In genomic region chr4:115101682-115102081, GRCm38 (mm10) we compare ENCODE assay signal across 8 mouse cellular contexts. TPM values are rescaled to one million over a fixed set of nuclear protein-coding genes. Genes with fewer than 3 reads are reported as not detected.
DNase-seq lines count a peak whose midpoint lies in the region; ATAC-seq and TF ChIP-seq lines count a peak whose summit lies in the region.

No protein-coding gene starts in this region.

- H3K27me3 ChIP-seq in liver, adult 2 months (ENCODE audit: control insufficient read depth, insufficient read depth, low read length), result no peaks in the 10 kb centered on the region
- peaks cover 3% of the 10 kb centered on the region; the same call in 1 of the 2 replicates for H3K27me3 ChIP-seq in liver, embryonic 12.5 days (replicated peaks)
- peaks cover 3% of the 10 kb centered on the region for H3K27me3 ChIP-seq in forebrain, postnatal 0 days (ENCODE audit: insufficient read depth, low read length)
- H3K27me3 ChIP-seq in hindbrain, embryonic 16.5 days (replicated peaks; ENCODE audit: control insufficient read depth, insufficient read depth, low read length), result peaks cover 6% of the 10 kb centered on the region

- no peaks in the 10 kb centered on the region for H3K79me2 ChIP-seq in liver, adult 2 months (ENCODE audit: control insufficient read depth, insufficient read depth, low read length)

- no peaks in the 10 kb centered on the region for H3K4me1 ChIP-seq in liver, adult 2 months (ENCODE audit: control insufficient read depth, insufficient read depth, low read length)
- peaks cover 42% of the 10 kb centered on the region for H3K4me1 ChIP-seq in liver, embryonic 12.5 days
- no peaks in the 10 kb centered on the region for H3K4me1 ChIP-seq in forebrain, postnatal 0 days (ENCODE audit: insufficient read depth)
- H3K4me1 ChIP-seq in hindbrain, embryonic 16.5 days (ENCODE audit: control insufficient read depth, insufficient read depth, low read depth, low read length), result peaks cover 4% of the 10 kb centered on the region; the same call in 1 of the 2 replicates

- WGBS in liver, adult 2 months, result 51% methylated on average over 6 of the region's 6 CpGs
- 49% methylated on average over 6 of the region's 6 CpGs for WGBS in liver, embryonic 12.5 days (ENCODE audit: insufficient replicate concordance)
- WGBS in forebrain, postnatal 0 days, result 34% methylated on average over 6 of the region's 6 CpGs
- WGBS in hindbrain, embryonic 16.5 days, result 44% methylated on average over 6 of the region's 6 CpGs

- TF ChIP-seq POLR2A in liver, adult 2 months (IDR thresholded peaks at IDR 0.05; ENCODE audit: extremely low read depth, insufficient read depth, low read length), result no peak

- peak; percentile 91 for TF ChIP-seq CTCF in liver, adult 2 months (IDR thresholded peaks at IDR 0.05; ENCODE audit: low read depth, low read length)
- peak; percentile 96 for TF ChIP-seq CTCF in forebrain, postnatal 0 days (IDR thresholded peaks at IDR 0.05; ENCODE audit: low read depth)

- H3K4me2 ChIP-seq in liver, embryonic 12.5 days, result no peak overlapping the region
- H3K4me2 ChIP-seq in forebrain, postnatal 0 days (ENCODE audit: low read depth), result no peak overlapping the region
- no peak overlapping the region for H3K4me2 ChIP-seq in hindbrain, embryonic 16.5 days (ENCODE audit: low read length)

- H3K36me3 ChIP-seq in liver, adult 2 months (ENCODE audit: control insufficient read depth, insufficient read depth, low read length), result no peaks in the 10 kb centered on the region
- H3K36me3 ChIP-seq in liver, embryonic 12.5 days, result no peaks in the 10 kb centered on the region
- no peaks in the 10 kb centered on the region for H3K36me3 ChIP-seq in forebrain, postnatal 0 days (ENCODE audit: insufficient read depth)
- H3K36me3 ChIP-seq in hindbrain, embryonic 16.5 days (ENCODE audit: control insufficient read depth, insufficient read depth, low read length), result no peaks in the 10 kb centered on the region

- peak; percentile 34 for DNase-seq in liver, adult 2 months (ENCODE audit: extremely low read depth, low read depth, low spot score)
- DNase-seq in cerebellum, adult 11-12 months, result peak; percentile 17
- peak; percentile 87 for DNase-seq in forebrain, postnatal 0 days
- peak; percentile 48 for DNase-seq in left cerebral cortex, adult 11 months (ENCODE audit: low spot score)
- peak; percentile 14 for DNase-seq in skeletal muscle tissue, adult 2 months (ENCODE audit: low read depth, low spot score)

- H3K4me3 ChIP-seq in liver, adult 2 months (ENCODE audit: insufficient read depth, low read depth, low read length), result no peak overlapping the region
- no peak overlapping the region for H3K4me3 ChIP-seq in liver, embryonic 12.5 days
- H3K4me3 ChIP-seq in forebrain, postnatal 0 days (ENCODE audit: low read depth, low read length), result no peak overlapping the region
- no peak overlapping the region for H3K4me3 ChIP-seq in hindbrain, embryonic 16.5 days (ENCODE audit: low read length)

- no peaks in the 10 kb centered on the region for H3K9me3 ChIP-seq in liver, embryonic 12.5 days (replicated peaks)
- H3K9me3 ChIP-seq in forebrain, postnatal 0 days (ENCODE audit: low read length), result no peaks in the 10 kb centered on the region
- H3K9me3 ChIP-seq in hindbrain, embryonic 16.5 days (ENCODE audit: control insufficient read depth, low read length), result no peaks in the 10 kb centered on the region

- H3K27ac ChIP-seq in liver, adult 2 months (replicated peaks; ENCODE audit: insufficient read depth, low read depth, low read length), result no peak overlapping the region
- no peak overlapping the region for H3K27ac ChIP-seq in liver, embryonic 12.5 days
- H3K27ac ChIP-seq in forebrain, postnatal 0 days (ENCODE audit: low read depth, low read length), result no peak overlapping the region
- no peak overlapping the region for H3K27ac ChIP-seq in hindbrain, embryonic 16.5 days (ENCODE audit: low read depth, low read length)

- H3K9ac ChIP-seq in liver, adult 2 months (ENCODE audit: low read depth, low read length), result no peak overlapping the region
- no peak overlapping the region for H3K9ac ChIP-seq in liver, embryonic 12.5 days
- H3K9ac ChIP-seq in forebrain, postnatal 0 days, result no peak overlapping the region
- H3K9ac ChIP-seq in hindbrain, embryonic 16.5 days (ENCODE audit: low read depth, low read length), result no peak overlapping the region

- ATAC-seq in liver, embryonic 12.5 days, result no peak
- peak; percentile 89 for ATAC-seq in forebrain, postnatal 0 days
- ATAC-seq in hindbrain, embryonic 16.5 days, result peak; percentile 78
- ATAC-seq in megakaryocyte-erythroid progenitor cell, adult 5-6 weeks (replicated peaks; ENCODE audit: low FRiP score, low TSS enrichment, poor library complexity, severe bottlenecking), result peak; percentile 65

RNA-seq across cellular contexts. Expression of gene Pdzk1ip1, which starts 13.2 kb away (rescaled TPM):
- total RNA-seq in liver, adult 2 months (2014; rRNA removed), result 4.6 and 7.7 TPM in 2 replicates
- polyA plus RNA-seq in liver, adult 2 months (2012; rRNA removed), result 9.0 and 14.4 TPM in 2 replicates
- 30.2 and 33.1 TPM in 2 replicates for polyA plus RNA-seq in liver, embryonic 12.5 days (2016; fragmentation: Nextera tagmentation; extraction: Ambion mirVana)
- total RNA-seq in forebrain, postnatal 0 days (2014; rRNA removed), result 1.2 TPM in 1 of 2 replicates, not detected in the other
- 2.4 TPM in 2 replicates for polyA plus RNA-seq in forebrain, postnatal 0 days (2015; fragmentation: Nextera tagmentation; extraction: Ambion mirVana)
- 2.3 and 3.0 TPM in 2 replicates for polyA plus RNA-seq in hindbrain, embryonic 16.5 days (2015; fragmentation: Nextera tagmentation; extraction: Ambion mirVana)
- 22.0 and 28.7 TPM in 2 replicates for total RNA-seq in megakaryocyte-erythroid progenitor cell, adult 5-6 weeks (2014; fragmentation: Nextera tagmentation)
- total RNA-seq in megakaryocyte-erythroid progenitor cell, adult 5-6 weeks (2017), result 5.9 and 34.2 TPM in 2 replicates

RNA-seq across cellular contexts. Expression of gene Cyp4x1, which starts 32.4 kb away (rescaled TPM):
- total RNA-seq in liver, adult 2 months (2014; rRNA removed), result 0.09 TPM in 1 of 2 replicates, not detected in the other
- not detected in 2 replicates for polyA plus RNA-seq in liver, adult 2 months (2012; rRNA removed)
- 0.08 and 0.14 TPM in 2 replicates for polyA plus RNA-seq in liver, embryonic 12.5 days (2016; fragmentation: Nextera tagmentation; extraction: Ambion mirVana)
- 14.4 and 18.7 TPM in 2 replicates for total RNA-seq in forebrain, postnatal 0 days (2014; rRNA removed)
- 4.3 and 8.9 TPM in 2 replicates for polyA plus RNA-seq in forebrain, postnatal 0 days (2015; fragmentation: Nextera tagmentation; extraction: Ambion mirVana)
- polyA plus RNA-seq in hindbrain, embryonic 16.5 days (2015; fragmentation: Nextera tagmentation; extraction: Ambion mirVana), result 11.6 and 11.8 TPM in 2 replicates
- not detected in 2 replicates for total RNA-seq in megakaryocyte-erythroid progenitor cell, adult 5-6 weeks (2014; fragmentation: Nextera tagmentation)
- total RNA-seq in megakaryocyte-erythroid progenitor cell, adult 5-6 weeks (2017), result 0.27 TPM in 1 of 2 replicates, not detected in the other

RNA-seq across cellular contexts. Expression of gene Tal1, which starts 45.5 kb away (rescaled TPM):
- 0.37 and 0.67 TPM in 2 replicates for total RNA-seq in liver, adult 2 months (2014; rRNA removed)
- 0.44 and 0.50 TPM in 2 replicates for polyA plus RNA-seq in liver, adult 2 months (2012; rRNA removed)
- polyA plus RNA-seq in liver, embryonic 12.5 days (2016; fragmentation: Nextera tagmentation; extraction: Ambion mirVana), result 57.1 and 58.7 TPM in 2 replicates
- 2.5 and 4.0 TPM in 2 replicates for total RNA-seq in forebrain, postnatal 0 days (2014; rRNA removed)
- polyA plus RNA-seq in forebrain, postnatal 0 days (2015; fragmentation: Nextera tagmentation; extraction: Ambion mirVana), result 0.34 and 0.54 TPM in 2 replicates
- 1.2 and 2.0 TPM in 2 replicates for polyA plus RNA-seq in hindbrain, embryonic 16.5 days (2015; fragmentation: Nextera tagmentation; extraction: Ambion mirVana)
- total RNA-seq in megakaryocyte-erythroid progenitor cell, adult 5-6 weeks (2014; fragmentation: Nextera tagmentation), result 99.5 and 115 TPM in 2 replicates
- 56.3 and 63.8 TPM in 2 replicates for total RNA-seq in megakaryocyte-erythroid progenitor cell, adult 5-6 weeks (2017)

Comparison
In these comparisons a context has a peak if more than half of its experiments do, and no peak if none do; other contexts are left out.
1. RNA of gene Tal1, which starts 45.5 kb away (polyA plus RNA-seq): 57.1 to 58.7 TPM in liver, embryonic 12.5 days; 1.2 to 2.0 TPM in hindbrain, embryonic 16.5 days, 0.34 to 0.54 TPM in forebrain, postnatal 0 days and 0.44 to 0.50 TPM in liver, adult 2 months; every median in the first group is over 10 times any median in the second.
2. DNase-seq: peak in every context shown above with its lines; median percentile 87 in forebrain, postnatal 0 days; 48 in left cerebral cortex, adult 11 months; 34 in liver, adult 2 months; 17 in cerebellum, adult 11-12 months; 14 in skeletal muscle tissue, adult 2 months.